Mouse (Mus musculus): Measurements from ENCODE around the gene Prdm16. TPM values are rescaled to one million over a fixed set of nuclear protein-coding genes. Genes with fewer than 3 reads are reported as not detected.
A peak's percentile ranks its signal among the peaks of the same experiment; 100 is the strongest.

Prdm16 gene
- polyA plus RNA-seq, 1 experiment from 2014 or later = 87.1 TPM

GRCm38 (mm10) chr4:154636053-154636433, 630 bp downstream of the Prdm16 start:
- ATAC-seq (ENCODE audit: insufficient number of reproducible peaks, low FRiP score, low TSS enrichment, low read depth) (peak; percentile 63), DNase-seq (ENCODE audit: low spot score) (peak; percentile 84)
- Histone ChIP-seq H3K4me3 (ENCODE audit: low read depth, low read length) (peak overlapping the region; percentile 98), H3K9me3 (ENCODE audit: control insufficient read depth, low read length) (no peaks in the 10 kb centered on the region), H3K9ac (ENCODE audit: low read length) (peak overlapping the region; percentile 100), H3K27ac (replicated peaks; ENCODE audit: low read depth, low read length) (peak overlapping the region; percentile 99), H3K36me3 (ENCODE audit: control insufficient read depth, insufficient read depth, low read length) (no peaks in the 10 kb centered on the region; the same call in 1 of the 2 replicates), H3K4me2 (ENCODE audit: low read depth, severe bottlenecking) (peak overlapping the region; percentile 97), H3K4me1 (ENCODE audit: control insufficient read depth, insufficient read depth, low read length) (peaks cover 50% of the 10 kb centered on the region), H3K27me3 (ENCODE audit: control insufficient read depth, insufficient read depth, low read length) (peaks cover 5% of the 10 kb centered on the region; the same call in 1 of the 2 replicates)
- WGBS = under 1% methylated on average over 19 of the region's 30 CpGs

- Histone ChIP-seq H3K4me1 (ENCODE audit: control insufficient read depth, insufficient read depth, low read length) (peaks cover 50% of the 10 kb centered on the region), H3K9me3 (ENCODE audit: control insufficient read depth, low read length) (no peaks in the 10 kb centered on the region), H3K27me3 (ENCODE audit: control insufficient read depth, insufficient read depth, low read length) (peaks cover 5% of the 10 kb centered on the region; the same call in 1 of the 2 replicates), H3K27ac (replicated peaks; ENCODE audit: low read depth, low read length) (peak overlapping the region; percentile 99), H3K9ac (ENCODE audit: low read length) (peak overlapping the region; percentile 100), H3K4me2 (ENCODE audit: low read depth, severe bottlenecking) (peak overlapping the region; percentile 97), H3K36me3 (ENCODE audit: control insufficient read depth, insufficient read depth, low read length) (no peaks in the 10 kb centered on the region; the same call in 1 of the 2 replicates), H3K4me3 (ENCODE audit: low read depth, low read length) (peak overlapping the region; percentile 98)
- ATAC-seq (ENCODE audit: insufficient number of reproducible peaks, low FRiP score, low TSS enrichment, low read depth) (no peak), DNase-seq (ENCODE audit: low spot score) (no peak)
- WGBS = under 1% methylated on average over 87 of the region's 94 CpGs
Observed at GRCm38 (mm10) chr4:154635241-154636052, 1.2 kb downstream of the Prdm16 start.

GRCm38 (mm10) chr4:154634470-154635240, 2.0 kb downstream of the Prdm16 start:
- Histone ChIP-seq H3K9me3 (ENCODE audit: control insufficient read depth, low read length) (no peaks in the 10 kb centered on the region), H3K36me3 (ENCODE audit: control insufficient read depth, insufficient read depth, low read length) (no peaks in the 10 kb centered on the region; the same call in 1 of the 2 replicates), H3K9ac (ENCODE audit: low read length) (peak overlapping the region; percentile 100), H3K27me3 (ENCODE audit: control insufficient read depth, insufficient read depth, low read length) (0 out of 2 replicates have a peak, but pooled peaks cover 3% of the 10 kb centered on the region), H3K27ac (replicated peaks; ENCODE audit: low read depth, low read length) (peak overlapping the region; percentile 99), H3K4me2 (ENCODE audit: low read depth, severe bottlenecking) (peak overlapping the region; percentile 97), H3K4me1 (ENCODE audit: control insufficient read depth, insufficient read depth, low read length) (peaks cover 50% of the 10 kb centered on the region), H3K4me3 (ENCODE audit: low read depth, low read length) (peak overlapping the region; percentile 98)
- ATAC-seq (ENCODE audit: insufficient number of reproducible peaks, low FRiP score, low TSS enrichment, low read depth) (no peak), DNase-seq (ENCODE audit: low spot score) (peak; percentile 71)
- 2% methylated on average over 44 of the region's 44 CpGs for WGBS

GRCm38 (mm10) chr4:154634001-154634400, 2.7 kb downstream of the Prdm16 start:
- peak overlapping the region; percentile 98 for H3K4me3 ChIP-seq (ENCODE audit: low read depth, low read length)
- DNase-seq (ENCODE audit: low spot score) = no peak
- peak overlapping the region; percentile 97 for H3K4me2 ChIP-seq (ENCODE audit: low read depth, severe bottlenecking)
- H3K9ac ChIP-seq (ENCODE audit: low read length) = peak overlapping the region; percentile 100
- peaks cover 54% of the 10 kb centered on the region for H3K4me1 ChIP-seq (ENCODE audit: control insufficient read depth, insufficient read depth, low read length)
- no peaks in the 10 kb centered on the region for H3K9me3 ChIP-seq (ENCODE audit: control insufficient read depth, low read length)
- no peak for ATAC-seq (ENCODE audit: insufficient number of reproducible peaks, low FRiP score, low TSS enrichment, low read depth)
- peak overlapping the region; percentile 99 for H3K27ac ChIP-seq (replicated peaks; ENCODE audit: low read depth, low read length)
- WGBS = 18% methylated on average over 3 of the region's 3 CpGs
- no peaks in the 10 kb centered on the region; the same call in 1 of the 2 replicates for H3K36me3 ChIP-seq (ENCODE audit: control insufficient read depth, insufficient read depth, low read length)
- 0 out of 2 replicates have a peak, but pooled peaks cover 3% of the 10 kb centered on the region for H3K27me3 ChIP-seq (ENCODE audit: control insufficient read depth, insufficient read depth, low read length)

GRCm38 (mm10) chr4:154632800-154633764, 3.6 kb downstream of the Prdm16 start:
- H3K9me3 ChIP-seq (ENCODE audit: control insufficient read depth, low read length) = no peaks in the 10 kb centered on the region
- H3K9ac ChIP-seq (ENCODE audit: low read length) = peak overlapping the region; percentile 100
- WGBS = 12% methylated on average over 14 of the region's 14 CpGs
- ATAC-seq (ENCODE audit: insufficient number of reproducible peaks, low FRiP score, low TSS enrichment, low read depth) (no peak), DNase-seq (ENCODE audit: low spot score) (peak; percentile 61)
- H3K27ac ChIP-seq (replicated peaks; ENCODE audit: low read depth, low read length) = peak overlapping the region; percentile 63
- H3K27me3 ChIP-seq (ENCODE audit: control insufficient read depth, insufficient read depth, low read length) = 0 out of 2 replicates have a peak, but pooled peaks cover 3% of the 10 kb centered on the region
- peak overlapping the region; percentile 97 for H3K4me2 ChIP-seq (ENCODE audit: low read depth, severe bottlenecking)
- peaks cover 51% of the 10 kb centered on the region for H3K4me1 ChIP-seq (ENCODE audit: control insufficient read depth, insufficient read depth, low read length)
- no peaks in the 10 kb centered on the region; the same call in 1 of the 2 replicates for H3K36me3 ChIP-seq (ENCODE audit: control insufficient read depth, insufficient read depth, low read length)
- peak overlapping the region; percentile 98 for H3K4me3 ChIP-seq (ENCODE audit: low read depth, low read length)

GRCm38 (mm10) chr4:154630763-154631162, 5.9 kb downstream of the Prdm16 start:
- H3K36me3 ChIP-seq (ENCODE audit: control insufficient read depth, insufficient read depth, low read length) = no peaks in the 10 kb centered on the region; the same call in 1 of the 2 replicates
- DNase-seq (ENCODE audit: low spot score) = no peak
- H3K9me3 ChIP-seq (ENCODE audit: control insufficient read depth, low read length) = no peaks in the 10 kb centered on the region
- H3K4me2 ChIP-seq (ENCODE audit: low read depth, severe bottlenecking) = peak overlapping the region; percentile 97
- no peak overlapping the region for H3K27ac ChIP-seq (replicated peaks; ENCODE audit: low read depth, low read length)
- H3K4me3 ChIP-seq (ENCODE audit: low read depth, low read length) = no peak overlapping the region
- ATAC-seq (ENCODE audit: insufficient number of reproducible peaks, low FRiP score, low TSS enrichment, low read depth) = no peak
- peaks cover 70% of the 10 kb centered on the region for H3K4me1 ChIP-seq (ENCODE audit: control insufficient read depth, insufficient read depth, low read length)
- H3K27me3 ChIP-seq (ENCODE audit: control insufficient read depth, insufficient read depth, low read length) = 0 out of 2 replicates have a peak, but pooled peaks cover 3% of the 10 kb centered on the region
- 53% methylated on average over 3 of the region's 3 CpGs for WGBS
- no peak overlapping the region; the same call in 1 of the 2 replicates for H3K9ac ChIP-seq (ENCODE audit: low read length)

GRCm38 (mm10) chr4:154627419-154628142, 9.1 kb downstream of the Prdm16 start:
- no peaks in the 10 kb centered on the region; the same call in 1 of the 2 replicates for H3K36me3 ChIP-seq (ENCODE audit: control insufficient read depth, insufficient read depth, low read length)
- H3K9me3 ChIP-seq (ENCODE audit: control insufficient read depth, low read length) = no peaks in the 10 kb centered on the region
- no peak overlapping the region for H3K9ac ChIP-seq (ENCODE audit: low read length)
- peaks cover 67% of the 10 kb centered on the region for H3K4me1 ChIP-seq (ENCODE audit: control insufficient read depth, insufficient read depth, low read length)
- DNase-seq (ENCODE audit: low spot score) = no peak
- no peak overlapping the region for H3K4me3 ChIP-seq (ENCODE audit: low read depth, low read length)
- WGBS = 82% methylated on average over 5 of the region's 5 CpGs
- no peak overlapping the region for H3K4me2 ChIP-seq (ENCODE audit: low read depth, severe bottlenecking)
- no peak for ATAC-seq (ENCODE audit: insufficient number of reproducible peaks, low FRiP score, low TSS enrichment, low read depth)
- no peak overlapping the region for H3K27ac ChIP-seq (replicated peaks; ENCODE audit: low read depth, low read length)
- H3K27me3 ChIP-seq (ENCODE audit: control insufficient read depth, insufficient read depth, low read length) = no peaks in the 10 kb centered on the region

All from limb, embryonic 11.5 days (tissue).